ENCODE assay signal across 8 mouse cellular contexts in the genomic region with DNA sequence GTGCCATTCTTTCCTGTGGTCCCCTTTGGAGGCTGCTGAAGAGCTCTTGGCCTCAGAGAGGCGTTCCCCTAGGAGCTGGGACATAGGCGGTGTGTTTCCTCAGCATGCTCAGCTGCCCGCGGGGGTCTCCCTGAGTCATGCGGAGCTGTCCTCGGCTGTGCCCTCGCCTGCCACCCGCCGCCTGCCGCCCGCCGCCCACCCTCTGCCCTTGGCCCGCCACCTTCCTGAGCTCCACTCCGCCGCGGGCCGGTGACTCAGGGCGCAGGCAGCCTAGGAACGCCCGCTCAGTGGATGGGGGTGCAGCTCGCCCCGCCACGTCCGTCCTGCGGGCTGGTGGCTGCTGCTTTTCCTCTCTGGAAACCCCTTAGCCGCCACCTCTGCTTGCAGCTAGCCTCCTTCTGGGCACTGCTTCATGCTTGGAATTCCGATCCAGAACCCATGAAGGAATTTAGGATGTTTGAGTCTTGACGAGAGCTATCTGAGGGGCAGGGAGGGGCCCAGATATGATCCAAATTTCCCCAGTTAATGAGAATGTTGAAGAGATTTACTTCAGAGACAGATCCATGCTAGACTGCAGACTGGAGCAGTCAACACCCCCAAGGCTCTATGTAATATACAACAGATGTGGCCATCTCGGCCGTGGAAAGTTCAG. TPM values are rescaled to one million over a fixed set of nuclear protein-coding genes. Genes with fewer than 3 reads are reported as not detected.
DNase-seq lines count a peak whose midpoint lies in the region; ATAC-seq and TF ChIP-seq lines count a peak whose summit lies in the region.

No protein-coding gene starts in this region.

- H3K9ac ChIP-seq in hindbrain, embryonic 13.5 days, result peak overlapping the region; percentile 75
- H3K9ac ChIP-seq in midbrain, embryonic 15.5 days, result peak overlapping the region; percentile 32; the same call in 1 of the 2 replicates

- no peaks in the 10 kb centered on the region for H3K36me3 ChIP-seq in E14TG2a.4 (ENCODE audit: insufficient read depth, low read length)
- H3K36me3 ChIP-seq in hindbrain, embryonic 13.5 days, result no peaks in the 10 kb centered on the region
- H3K36me3 ChIP-seq in midbrain, embryonic 15.5 days (replicated peaks), result no peaks in the 10 kb centered on the region

- peaks cover 23% of the 10 kb centered on the region for H3K27me3 ChIP-seq in E14TG2a.4 (ENCODE audit: insufficient read depth, low read length)
- H3K27me3 ChIP-seq in hindbrain, embryonic 13.5 days, result peaks cover 17% of the 10 kb centered on the region; the same call in 1 of the 2 replicates
- no peaks in the 10 kb centered on the region for H3K27me3 ChIP-seq in midbrain, embryonic 15.5 days (replicated peaks)

- H3K9me3 ChIP-seq in E14TG2a.4 (ENCODE audit: low read length), result peaks cover 6% of the 10 kb centered on the region; the same call in 1 of the 2 replicates
- H3K9me3 ChIP-seq in hindbrain, embryonic 13.5 days, result no peaks in the 10 kb centered on the region
- H3K9me3 ChIP-seq in midbrain, embryonic 15.5 days, result no peaks in the 10 kb centered on the region

- DNase-seq in adrenal gland, postnatal 10 days, result peak; percentile 83
- DNase-seq in forelimb bud, embryonic 11.5 days (ENCODE audit: low read depth, low spot score), result peak; percentile 63
- DNase-seq in liver, result peak; percentile 38
- DNase-seq in yolk sac, embryonic 10.5 days (ENCODE audit: low spot score), result peak; percentile 57
- no peak for DNase-seq in cerebellum, adult 9-11 months

- peak overlapping the region; percentile 62 for H3K4me2 ChIP-seq in hindbrain, embryonic 13.5 days
- peak overlapping the region; percentile 61 for H3K4me2 ChIP-seq in midbrain, embryonic 15.5 days

- H3K27ac ChIP-seq in hindbrain, embryonic 13.5 days, result 0 out of 2 replicates have a peak overlapping the region, but pooled peaks have one; percentile 18
- no peak overlapping the region for H3K27ac ChIP-seq in midbrain, embryonic 15.5 days

- TF ChIP-seq CTCF in E14TG2a.4 (conservative IDR thresholded peaks at IDR 0.05; ENCODE audit: low read length), result no peak

- H3K4me1 ChIP-seq in E14TG2a.4 (replicated peaks; ENCODE audit: low read depth, low read length), result peaks cover 15% of the 10 kb centered on the region
- peaks cover 11% of the 10 kb centered on the region for H3K4me1 ChIP-seq in hindbrain, embryonic 13.5 days (replicated peaks)
- H3K4me1 ChIP-seq in midbrain, embryonic 15.5 days, result peaks cover 6% of the 10 kb centered on the region

- H3K4me3 ChIP-seq in E14TG2a.4 (replicated peaks; ENCODE audit: low read length), result peak overlapping the region; percentile 60; the same call in 1 of the 2 replicates
- H3K4me3 ChIP-seq in hindbrain, embryonic 13.5 days, result peak overlapping the region; percentile 33
- peak overlapping the region; percentile 29 for H3K4me3 ChIP-seq in midbrain, embryonic 15.5 days

- WGBS in hindbrain, embryonic 13.5 days, result 6% methylated on average over 30 of the region's 30 CpGs
- WGBS in midbrain, embryonic 15.5 days, result 10% methylated on average over 28 of the region's 30 CpGs

- ATAC-seq in hindbrain, embryonic 13.5 days (ENCODE audit: low FRiP score), result 0 out of 2 replicates have a peak, but pooled peaks have one; percentile 43
- no peak for ATAC-seq in midbrain, embryonic 15.5 days (replicated peaks)

RNA-seq across cellular contexts. Expression of a gene that starts 44.8 kb away (rescaled TPM):
- 1 to 10 TPM; 5.2 to 6.9 TPM for total RNA-seq in adrenal gland, postnatal 10 days (2021)
- 3.2 and 3.4 TPM in 2 replicates for polyA plus RNA-seq in hindbrain, embryonic 13.5 days (2015; fragmentation: Nextera tagmentation; extraction: Ambion mirVana)
- 3.9 and 5.0 TPM in 2 replicates for polyA plus RNA-seq in midbrain, embryonic 15.5 days (2015; fragmentation: Nextera tagmentation; extraction: Ambion mirVana)

RNA-seq across cellular contexts. Expression of a gene that starts 51.4 kb away (rescaled TPM):
- 10 to 100 TPM; 23.1 to 24.5 TPM for total RNA-seq in adrenal gland, postnatal 10 days (2021)
- 3.2 and 3.4 TPM in 2 replicates for polyA plus RNA-seq in hindbrain, embryonic 13.5 days (2015; fragmentation: Nextera tagmentation; extraction: Ambion mirVana)
- polyA plus RNA-seq in midbrain, embryonic 15.5 days (2015; fragmentation: Nextera tagmentation; extraction: Ambion mirVana), result 3.9 and 4.6 TPM in 2 replicates
